Mouse (Mus musculus) stomach, embryonic 14.5 days (tissue): ENCODE data around the gene Cd46. TPM values are rescaled to one million over a fixed set of nuclear protein-coding genes. Genes with fewer than 3 reads are reported as not detected.

Experiments used
- ATAC-seq: fragments of 200-750 bp; cut with Nextera tagmentation; 2 replicates; pipeline ENCODE4 v1.8.0; 2017; ENCODE audit warnings: low read depth, moderate TSS enrichment; ENCODE audit not compliant: insufficient number of reproducible peaks, insufficient read depth, low FRiP score
- H3K27ac ChIP-seq: fragments of 300-500 bp; sonication (generic); 2 replicates; pipeline ENCODE4 v1.5.1; 2014; ENCODE audit warnings: mild to moderate bottlenecking, low read length, moderate library complexity, mixed read lengths
- H3K27me3 ChIP-seq: fragments of 300-500 bp; sonication (generic); 2 replicates; pipeline ENCODE4 v1.6.1; 2014; ENCODE audit warnings: low read length, control low read depth, mixed read lengths; ENCODE audit not compliant: control insufficient read depth, insufficient read depth
- H3K36me3 ChIP-seq: fragments of 300-500 bp; sonication (generic); 2 replicates; pipeline ENCODE4 v1.6.1; 2014; ENCODE audit warnings: mild to moderate bottlenecking, control low read depth, low read length, moderate library complexity, mixed read lengths; ENCODE audit not compliant: control insufficient read depth, insufficient read depth
- H3K4me1 ChIP-seq: fragments of 300-500 bp; sonication (generic); 2 replicates; pipeline ENCODE4 v1.6.1; 2014; ENCODE audit warnings: low read length, control low read depth, mixed read lengths; ENCODE audit not compliant: control insufficient read depth, insufficient read depth
- H3K4me2 ChIP-seq: fragments of 300-500 bp; sonication (generic); replicated peaks from 2 replicates; pipeline ENCODE4 v1.6.1; 2014; ENCODE audit warnings: low read depth, low read length, control low read depth
- H3K4me3 ChIP-seq: fragments of 300-500 bp; sonication (generic); 2 replicates; pipeline ENCODE4 v1.5.1; 2014; ENCODE audit warnings: low read depth, low read length, control low read depth
- H3K9ac ChIP-seq: fragments of 300-500 bp; sonication (generic); replicated peaks from 2 replicates; pipeline ENCODE4 v1.6.1; 2014; ENCODE audit warnings: low read depth, mild to moderate bottlenecking, control low read depth, low read length, moderate library complexity, mixed read lengths
- H3K9me3 ChIP-seq: fragments of 300-500 bp; sonication (generic); 2 replicates; pipeline ENCODE4 v1.6.1; 2016; ENCODE audit warnings: low read depth, low read length, control low read depth; ENCODE audit not compliant: control insufficient read depth
- WGBS: fragments of 180-500 bp; shearing (Covaris S2); extraction: QIAGEN DNeasy Blood & Tissue Kit; methylation state at CpG from one replicate; pipeline ENCODE4 v1.1.7; 2014; 5-methylcytosine and 5-hydroxymethylcytosine counted together
- polyA plus RNA-seq: library from polyadenylated mRNA; unstranded; fragments of >200 nt; fragmentation: Nextera tagmentation; extraction: Ambion mirVana; gene quantifications from 2 replicates; pipeline ENCODE4 v1.2.1, GENCODE M21; 2014

Cd46 gene
- polyA plus RNA-seq, 1 experiment from 2014 or later = 1.9 TPM

- H3K9ac ChIP-seq = no peak overlapping the region
- no peak overlapping the region for H3K4me3 ChIP-seq
- WGBS = 31% methylated on average over 4 of the region's 4 CpGs
- no peak overlapping the region for H3K27ac ChIP-seq
- no peak for ATAC-seq
- H3K27me3 ChIP-seq = no peaks in the 10 kb centered on the region
- H3K9me3 ChIP-seq = no peaks in the 10 kb centered on the region
- H3K4me1 ChIP-seq = no peaks in the 10 kb centered on the region
- H3K4me2 ChIP-seq = no peak overlapping the region
- peaks cover 7% of the 10 kb centered on the region; the same call in 1 of the 2 replicates for H3K36me3 ChIP-seq
Measured at GRCm38 (mm10) chr1:195100693-195101092, 8.6 kb upstream of the Cd46 start.

DNA sequence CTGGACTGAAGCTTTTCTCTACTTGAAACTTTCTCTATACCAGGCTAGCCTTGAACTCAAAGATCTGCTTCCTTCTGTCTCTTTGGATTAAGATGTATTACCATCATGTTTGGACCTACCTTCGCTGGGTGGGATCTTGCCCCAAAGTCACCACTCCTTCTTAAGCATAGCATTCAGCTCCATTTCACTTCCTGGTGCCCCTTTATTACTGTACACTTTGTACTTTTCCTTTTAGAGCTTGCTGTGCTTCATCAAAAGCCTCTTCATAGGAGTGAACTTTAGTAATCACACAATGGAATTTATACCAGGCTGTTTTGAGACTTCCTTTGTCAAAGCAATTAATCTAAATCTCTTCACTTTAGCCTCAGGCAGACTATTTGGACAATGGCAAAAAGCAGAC is 6.0 kb upstream of the Cd46 start:
- WGBS = 90% methylated on average over 1 of the region's 1 CpGs
- no peak overlapping the region for H3K9ac ChIP-seq
- no peak for ATAC-seq
- H3K27ac ChIP-seq = no peak overlapping the region
- peaks cover 3% of the 10 kb centered on the region; the same call in 1 of the 2 replicates for H3K36me3 ChIP-seq
- no peaks in the 10 kb centered on the region for H3K4me1 ChIP-seq
- no peaks in the 10 kb centered on the region for H3K9me3 ChIP-seq
- no peaks in the 10 kb centered on the region for H3K27me3 ChIP-seq
- no peak overlapping the region for H3K4me3 ChIP-seq
- H3K4me2 ChIP-seq = no peak overlapping the region

- WGBS = 15% methylated on average over 11 of the region's 11 CpGs
- Histone ChIP-seq H3K27me3 (no peaks in the 10 kb centered on the region), H3K36me3 (no peaks in the 10 kb centered on the region; the same call in 1 of the 2 replicates), H3K9me3 (no peaks in the 10 kb centered on the region), H3K4me2 (peak overlapping the region; percentile 45), H3K27ac (no peak overlapping the region), H3K9ac (no peak overlapping the region; the same call in 1 of the 2 replicates), H3K4me1 (peaks cover 3% of the 10 kb centered on the region; the same call in 1 of the 2 replicates), H3K4me3 (peak overlapping the region; percentile 31)
- ATAC-seq = peak; percentile 92
Measured at GRCm38 (mm10) chr1:195091699-195092219, 290 bp downstream of the Cd46 start.

- Histone ChIP-seq H3K9ac (no peak overlapping the region), H3K36me3 (no peaks in the 10 kb centered on the region), H3K9me3 (no peaks in the 10 kb centered on the region), H3K4me2 (no peak overlapping the region), H3K4me3 (no peak overlapping the region), H3K27ac (no peak overlapping the region), H3K27me3 (no peaks in the 10 kb centered on the region), H3K4me1 (no peaks in the 10 kb centered on the region)
- no peak for ATAC-seq
Measured at GRCm38 (mm10) chr1:195082142-195082541, 9.9 kb downstream of the Cd46 start.

DNA sequence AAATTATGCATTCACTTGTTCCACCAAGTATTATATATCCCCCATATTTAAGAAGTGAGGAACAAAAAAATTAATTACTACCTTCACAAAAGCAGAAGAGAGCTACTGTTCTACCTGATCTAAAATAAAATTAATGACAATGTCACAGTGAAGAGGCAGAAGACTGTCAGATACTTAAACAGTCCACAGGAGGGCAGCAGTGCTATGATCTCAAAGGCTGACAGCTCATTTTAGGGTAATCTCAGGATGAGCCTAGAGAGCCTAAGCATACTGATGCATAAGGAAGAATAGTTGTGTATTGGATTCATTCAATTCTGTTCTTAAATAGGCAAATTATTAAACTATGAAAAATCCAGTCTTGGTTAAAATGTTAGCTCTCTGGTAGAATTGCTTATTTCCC is 51.6 kb downstream of the Cd46 start:
- H3K9ac ChIP-seq = no peak overlapping the region
- no peak for ATAC-seq
- H3K9me3 ChIP-seq = no peaks in the 10 kb centered on the region

DNA sequence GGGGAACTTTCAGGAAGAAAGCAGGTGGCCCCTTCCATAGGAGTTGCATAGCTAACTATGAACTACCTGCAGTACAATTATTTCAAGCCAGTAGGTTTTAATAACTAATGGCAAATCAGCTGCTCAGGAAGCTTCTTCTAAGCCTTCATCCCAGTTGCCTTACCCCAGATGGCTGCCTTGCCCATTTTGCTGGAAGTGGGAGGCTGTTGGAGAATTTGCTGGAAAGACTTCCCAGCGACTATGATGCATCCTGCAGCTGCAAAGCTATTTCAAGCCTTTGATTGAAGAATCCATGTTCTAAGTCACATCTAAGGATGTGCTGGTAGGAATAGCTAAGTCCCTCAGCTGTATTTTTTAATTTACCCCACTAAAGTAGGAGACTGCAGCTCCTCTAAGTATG is 53.7 kb downstream of the Cd46 start:
- H3K4me3 ChIP-seq = no peak overlapping the region
- no peaks in the 10 kb centered on the region for H3K4me1 ChIP-seq
- H3K27ac ChIP-seq = no peak overlapping the region
- WGBS = 66% methylated on average over 1 of the region's 1 CpGs
- no peaks in the 10 kb centered on the region for H3K9me3 ChIP-seq
- no peaks in the 10 kb centered on the region for H3K36me3 ChIP-seq
- no peak overlapping the region for H3K4me2 ChIP-seq
- no peak for ATAC-seq
- H3K9ac ChIP-seq = no peak overlapping the region
- H3K27me3 ChIP-seq = no peaks in the 10 kb centered on the region

More for the DNA sequence above, 51.6 kb downstream of the Cd46 start:
- no peaks in the 10 kb centered on the region for H3K4me1 ChIP-seq
- no peaks in the 10 kb centered on the region for H3K36me3 ChIP-seq
- no peak overlapping the region for H3K4me3 ChIP-seq
- no peak overlapping the region for H3K27ac ChIP-seq
- no peak overlapping the region for H3K4me2 ChIP-seq
- H3K27me3 ChIP-seq = no peaks in the 10 kb centered on the region

GRCm38 (mm10) chr1:195037985-195038384 is 54.1 kb downstream of the Cd46 start:
- no peak overlapping the region for H3K4me2 ChIP-seq
- H3K4me1 ChIP-seq = no peaks in the 10 kb centered on the region
- no peaks in the 10 kb centered on the region for H3K36me3 ChIP-seq
- H3K9ac ChIP-seq = no peak overlapping the region
- 78% methylated on average over 1 of the region's 1 CpGs for WGBS
- ATAC-seq = no peak
- H3K9me3 ChIP-seq = no peaks in the 10 kb centered on the region
- no peak overlapping the region for H3K4me3 ChIP-seq
- no peaks in the 10 kb centered on the region for H3K27me3 ChIP-seq
- no peak overlapping the region for H3K27ac ChIP-seq

DNA sequence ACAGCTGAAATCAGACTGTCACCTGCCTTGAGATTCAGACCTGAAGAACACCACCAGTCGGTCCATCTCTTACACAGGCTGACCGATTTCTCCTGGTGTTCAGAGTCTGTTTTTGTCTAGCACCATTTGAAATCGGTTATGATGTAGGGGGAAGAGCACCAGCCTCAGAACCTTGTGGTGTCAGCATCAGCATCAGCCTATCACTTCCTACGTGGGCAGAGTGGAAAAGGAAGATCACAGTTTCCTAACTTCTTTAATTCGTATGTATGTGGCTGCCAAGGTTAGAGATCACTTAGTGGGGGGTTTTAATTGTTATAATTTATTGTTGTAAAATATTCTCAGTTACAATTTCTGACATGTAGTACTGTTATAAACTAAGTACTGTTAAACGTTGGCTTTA is 54.6 kb downstream of the Cd46 start:
- H3K4me2 ChIP-seq = no peak overlapping the region
- no peak overlapping the region for H3K9ac ChIP-seq

GRCm38 (mm10) chr1:195033941-195034340 is 58.1 kb downstream of the Cd46 start:
- Histone ChIP-seq H3K27ac (no peak overlapping the region), H3K4me2 (no peak overlapping the region), H3K9me3 (no peaks in the 10 kb centered on the region), H3K4me1 (no peaks in the 10 kb centered on the region), H3K9ac (no peak overlapping the region), H3K27me3 (no peaks in the 10 kb centered on the region), H3K4me3 (no peak overlapping the region), H3K36me3 (no peaks in the 10 kb centered on the region)
- WGBS = 62% methylated on average over 1 of the region's 1 CpGs
- ATAC-seq = no peak

More for the DNA sequence above, 54.6 kb downstream of the Cd46 start:
- Histone ChIP-seq H3K4me3 (no peak overlapping the region), H3K9me3 (no peaks in the 10 kb centered on the region), H3K27ac (no peak overlapping the region), H3K4me1 (no peaks in the 10 kb centered on the region), H3K36me3 (no peaks in the 10 kb centered on the region), H3K27me3 (no peaks in the 10 kb centered on the region)
- WGBS = 81% methylated on average over 6 of the region's 6 CpGs
- ATAC-seq = no peak
